Mouse (Mus musculus): ENCODE data around the gene Rapgef2. TPM values are rescaled to one million over a fixed set of nuclear protein-coding genes. Genes with fewer than 3 reads are reported as not detected.
A peak's percentile ranks its signal among the peaks of the same experiment; 100 is the strongest.

Gene Rapgef2
- total RNA-seq, 2 experiments from 2014 or later: 120 to 126 TPM

DNA sequence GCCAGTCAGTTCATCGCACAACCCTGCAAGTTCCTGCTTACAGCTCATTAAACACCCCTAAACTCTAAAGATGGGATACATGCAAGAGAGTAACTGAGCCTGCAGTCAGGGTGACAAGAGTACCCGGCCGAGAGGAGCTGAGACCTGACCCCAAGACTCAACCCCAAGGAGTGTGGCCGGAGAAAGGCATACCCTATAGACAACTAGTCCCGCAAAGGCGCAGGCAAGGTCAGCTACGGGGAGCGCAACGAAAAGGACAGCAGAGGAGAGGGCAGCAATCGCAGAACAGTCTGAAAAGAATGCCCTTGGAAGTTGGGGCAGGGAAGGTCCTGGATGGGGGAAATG, 314 bp downstream of the Rapgef2 start:
- DNase-seq (ENCODE audit: low spot score in 2 of 2): peak in 1 of 2 experiments; percentile 26
- intact Hi-C loops (cut with DNase I): loop anchor here (2.0 to 5.0 kb wide), 2 partner anchors 191 to 281 kb away; partner anchors contain the start of gene Fnip2

DNA sequence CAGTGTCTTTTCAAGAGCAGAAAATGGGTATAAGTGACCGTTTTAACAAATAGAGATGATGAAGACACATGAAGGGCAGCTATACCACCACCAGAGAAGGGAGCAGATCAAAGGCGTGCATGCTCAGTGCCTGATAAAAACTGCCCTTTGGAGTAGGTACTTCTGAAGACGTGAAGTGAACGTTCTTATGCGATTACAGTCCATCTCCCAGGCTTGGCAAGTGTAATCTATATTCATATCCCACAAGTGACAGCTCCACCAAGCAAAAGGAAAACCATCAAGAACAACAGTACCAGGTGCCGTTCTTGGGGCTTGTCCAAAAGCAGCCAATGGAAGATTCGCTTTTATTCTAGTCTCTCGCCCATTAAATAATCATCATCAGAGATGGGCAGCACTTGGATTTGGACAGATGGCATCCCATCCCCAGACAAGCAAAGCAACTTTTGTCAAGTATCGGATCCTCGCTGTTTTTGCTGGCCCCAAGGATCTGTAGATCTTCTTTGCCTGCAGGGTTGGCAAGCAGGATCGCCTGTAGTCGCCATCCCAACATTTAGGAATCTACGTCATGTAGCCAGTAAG, 1.1 kb downstream of the Rapgef2 start:
- intact Hi-C loops (cut with DNase I): loop anchor here (5.0 kb wide), 1 partner anchor 192 kb away; no protein-coding TSS in a partner anchor

DNA sequence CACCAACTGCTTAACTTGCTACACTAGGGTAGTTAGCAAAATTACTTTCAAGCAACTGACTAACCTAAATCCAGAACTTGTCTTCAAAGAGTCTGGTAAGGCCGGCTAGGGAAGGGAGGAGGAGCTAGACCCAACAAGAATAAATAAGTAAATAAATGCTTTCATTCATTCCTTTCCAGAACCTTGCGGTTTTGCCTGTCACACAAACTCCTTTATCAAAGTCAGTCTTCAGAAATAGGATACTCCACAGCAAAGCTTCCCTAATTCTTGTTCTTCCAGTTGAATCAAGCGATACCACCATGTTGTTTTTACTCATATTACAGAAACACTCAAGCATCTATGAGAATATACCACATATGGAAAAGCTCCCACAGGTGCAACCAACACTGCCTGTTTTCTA, 2.3 kb downstream of the Rapgef2 start:
- intact Hi-C loops (cut with DNase I): no loop called here
- no peak for DNase-seq (ENCODE audit: low spot score in 2 of 2)

More for the DNA sequence above, 1.1 kb downstream of the Rapgef2 start:
- DNase-seq (ENCODE audit: low spot score in 2 of 2): peak; percentile 34 to 48

DNA sequence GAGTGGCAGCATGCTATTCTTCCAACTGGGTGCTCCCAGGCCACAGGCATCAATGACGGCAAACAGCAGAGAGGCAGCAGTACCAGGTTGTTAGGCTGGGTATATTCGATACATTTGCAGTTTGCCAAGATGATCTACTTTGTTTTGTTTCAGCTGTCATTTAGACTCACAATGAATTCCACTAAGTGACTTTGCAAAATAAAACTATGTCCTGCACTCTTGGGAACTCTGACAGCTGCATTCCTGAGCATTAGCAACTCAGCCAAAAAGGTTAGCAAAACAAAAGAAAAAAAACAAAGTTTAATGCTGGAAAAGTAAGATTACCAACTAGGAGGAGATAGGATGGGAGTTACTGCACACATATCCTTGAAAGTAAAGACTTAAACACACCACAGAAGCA, 3.3 kb downstream of the Rapgef2 start:
- DNase-seq (ENCODE audit: low spot score in 2 of 2): no peak
- intact Hi-C loops (cut with DNase I): no loop called here

DNA sequence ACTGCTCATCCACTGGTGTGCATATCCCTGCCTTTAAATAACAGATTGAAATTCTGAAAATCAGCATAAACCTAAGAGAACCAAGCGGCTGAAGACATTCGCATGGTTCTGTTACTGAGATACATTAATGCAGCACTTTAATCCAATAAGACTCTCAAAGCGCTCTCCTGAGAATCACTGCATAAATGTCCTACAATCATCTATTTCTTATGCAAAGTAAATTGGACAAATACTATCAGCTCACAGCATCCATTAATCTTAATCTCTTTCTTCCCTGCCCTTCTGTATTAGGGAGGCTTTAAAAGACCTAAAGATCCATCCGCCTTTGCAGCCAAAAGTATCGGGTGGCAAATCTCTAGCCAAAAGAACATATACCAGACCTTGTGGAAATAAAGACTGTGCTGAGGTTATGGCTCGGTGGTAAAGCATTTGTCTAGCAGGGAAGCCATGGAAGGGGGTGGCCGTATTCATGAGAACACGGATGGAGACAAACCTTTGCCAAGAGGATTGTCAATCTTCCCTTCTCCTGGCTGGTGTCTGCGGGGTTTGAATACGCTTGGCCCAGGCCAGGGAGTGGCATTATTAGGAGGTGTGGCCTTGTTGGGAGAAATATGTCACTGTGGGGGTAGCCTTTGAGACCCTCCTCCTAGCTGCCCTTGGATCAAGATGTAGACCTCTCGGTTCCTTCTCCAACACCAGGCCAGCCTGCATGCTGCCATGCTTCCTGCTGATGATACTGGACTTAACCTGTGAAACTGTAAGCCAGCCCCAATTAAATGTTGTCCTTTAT, 10.3 kb downstream of the Rapgef2 start:
- no peak for DNase-seq (ENCODE audit: low spot score in 2 of 2)
- intact Hi-C loops (cut with DNase I): no loop called here

DNA sequence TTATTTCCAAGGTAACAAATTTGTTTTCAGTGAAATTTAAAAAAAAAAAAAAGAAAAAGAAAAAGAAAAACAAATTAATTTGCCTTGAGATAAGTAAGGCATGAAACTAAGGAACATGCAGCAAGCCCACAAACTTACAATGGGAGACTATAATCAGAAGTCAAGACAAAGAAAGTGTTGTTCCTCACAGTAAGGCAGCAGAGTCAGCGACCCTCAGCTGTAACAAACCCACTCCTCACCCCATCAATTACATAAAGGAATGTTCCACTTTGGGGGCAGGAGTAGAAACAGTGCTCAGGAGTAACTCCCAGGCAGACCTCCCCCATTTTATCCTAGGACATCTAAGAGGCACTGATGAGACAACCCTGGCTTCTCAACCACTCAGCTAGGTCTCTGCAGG, 13.0 kb downstream of the Rapgef2 start:
- DNase-seq (ENCODE audit: low spot score in 2 of 2): no peak
- intact Hi-C loops (cut with DNase I): no loop called here

DNA sequence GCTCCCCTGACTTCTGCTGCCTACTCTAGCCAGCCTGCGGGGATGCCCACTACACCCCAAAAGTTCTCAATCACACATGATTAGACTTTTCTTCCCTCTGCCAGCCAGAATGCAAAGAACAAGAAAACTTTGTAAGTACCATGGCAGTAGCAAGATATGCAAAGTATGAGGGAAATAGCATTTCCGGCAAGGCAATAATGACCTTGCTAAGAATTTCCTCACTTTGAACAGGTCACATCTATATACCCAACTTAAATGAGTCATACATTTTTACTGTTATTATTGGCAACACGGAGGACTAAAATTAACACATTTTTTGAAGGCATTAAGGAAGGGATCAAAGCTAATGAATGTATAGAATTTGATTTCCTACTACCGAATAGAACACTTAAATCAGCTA, 13.4 kb downstream of the Rapgef2 start:
- DNase-seq (ENCODE audit: low spot score in 2 of 2): no peak
- intact Hi-C loops (cut with DNase I): no loop called here

DNA sequence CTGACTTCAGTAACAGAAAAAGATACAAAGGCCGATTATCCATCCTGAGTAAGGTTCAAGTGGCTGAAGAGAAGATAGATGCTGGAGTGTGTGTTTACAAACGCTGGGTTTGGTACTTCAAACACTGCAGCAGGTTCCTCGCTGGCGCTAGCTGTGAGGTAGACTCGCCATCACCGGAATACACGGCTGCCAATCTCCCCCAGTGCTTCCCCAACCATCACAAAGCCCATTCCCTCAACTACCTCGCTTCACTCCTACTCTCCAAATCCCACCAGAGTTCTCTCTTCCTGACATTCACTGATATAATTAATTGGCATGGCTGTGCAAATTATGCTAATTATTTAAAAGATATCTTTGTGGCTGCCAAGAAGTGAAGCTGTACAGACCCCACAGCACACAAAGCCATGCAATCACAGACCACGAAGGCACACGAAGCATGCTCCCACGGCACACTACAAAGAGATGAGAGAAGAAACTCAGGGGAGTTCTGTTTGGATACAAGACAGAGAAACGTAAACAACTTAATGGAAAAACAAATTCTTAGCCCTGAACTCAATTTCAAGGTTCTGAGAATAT, 15.2 kb downstream of the Rapgef2 start:
- intact Hi-C loops (cut with DNase I): no loop called here
- DNase-seq (ENCODE audit: low spot score in 2 of 2): no peak

DNA sequence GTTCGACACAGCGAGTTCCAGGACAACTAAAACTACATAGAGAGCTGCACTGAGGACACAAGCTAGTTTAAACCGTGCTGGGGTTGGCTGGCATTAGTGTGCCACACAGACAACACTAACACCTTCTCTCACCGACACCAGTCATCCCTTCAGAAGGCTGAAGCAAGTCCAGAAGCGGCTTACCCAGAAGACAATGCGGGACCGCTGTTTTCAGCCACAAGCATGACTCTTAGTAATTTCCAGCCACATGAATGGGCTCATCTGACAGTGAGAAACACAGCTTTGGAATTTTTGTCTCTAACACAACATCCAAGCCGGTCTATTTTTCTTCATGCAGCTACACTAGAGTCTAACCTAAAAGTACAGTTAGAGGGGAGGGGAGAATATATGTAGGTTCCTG, 16.4 kb downstream of the Rapgef2 start:
- no peak for DNase-seq (ENCODE audit: low spot score in 2 of 2)
- intact Hi-C loops (cut with DNase I): no loop called here

DNA sequence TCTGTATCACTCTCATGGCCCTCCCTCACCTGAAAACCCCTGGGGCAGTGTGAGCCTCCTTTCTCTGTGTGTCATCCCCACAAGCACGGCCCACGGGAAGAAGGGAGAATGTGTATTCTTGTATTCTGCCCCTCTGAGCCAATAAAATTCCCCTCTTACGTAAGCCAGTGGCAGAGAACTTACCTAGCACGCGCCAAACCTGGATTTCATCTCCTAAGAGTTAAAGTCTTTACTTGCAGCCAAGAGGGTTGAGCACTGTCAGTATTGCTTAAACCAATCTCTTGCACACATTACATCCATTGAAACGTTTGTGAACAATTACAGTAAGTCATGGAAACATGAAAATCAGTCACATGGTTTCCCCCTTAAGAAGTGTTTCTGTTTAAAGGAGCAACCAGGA, 19.3 kb downstream of the Rapgef2 start:
- DNase-seq (ENCODE audit: low spot score in 2 of 2): no peak
- intact Hi-C loops (cut with DNase I): no loop called here

DNA sequence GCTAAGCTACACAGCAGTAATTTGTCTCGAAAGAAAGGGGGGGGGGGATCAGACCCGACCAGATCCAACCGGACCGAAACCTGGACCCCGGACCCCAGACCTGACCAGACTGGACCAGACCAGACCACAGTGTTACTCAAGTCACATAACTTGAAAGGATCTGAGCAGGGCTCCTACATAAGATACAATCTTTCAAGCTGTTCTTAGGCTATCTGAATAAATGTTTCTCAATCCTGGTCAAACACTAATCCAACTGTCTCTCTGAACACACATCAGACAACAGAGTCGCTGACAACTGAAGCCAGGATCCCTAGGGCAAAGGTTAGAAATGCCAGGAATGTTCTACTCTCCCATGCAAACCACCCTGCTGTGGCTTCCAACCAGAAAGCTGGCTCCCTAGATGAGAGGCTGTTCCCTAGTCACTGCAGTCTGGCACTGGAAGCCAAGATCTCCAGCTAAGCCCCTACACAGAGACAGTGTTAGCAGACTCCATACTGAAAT, 24.5 kb downstream of the Rapgef2 start:
- DNase-seq (ENCODE audit: low spot score in 2 of 2): no peak

DNA sequence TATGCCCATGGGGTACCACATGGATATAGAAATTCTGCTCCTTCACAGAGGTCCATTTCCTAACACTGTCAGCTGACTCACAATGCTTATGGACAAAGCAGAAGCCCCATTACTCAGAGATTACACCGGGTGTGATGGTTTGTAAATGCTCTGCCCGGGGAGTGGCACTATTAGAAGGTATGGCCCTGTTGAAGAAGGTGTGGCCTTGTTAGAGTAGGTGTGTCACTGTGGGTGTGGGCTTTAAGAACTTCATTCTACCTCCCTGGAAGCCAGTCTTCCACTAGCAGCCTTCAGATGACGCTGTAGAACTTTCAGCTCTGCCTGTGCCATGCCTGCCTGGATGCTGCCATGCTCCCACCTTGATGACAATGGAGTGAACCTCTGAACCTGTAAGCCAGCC, 32.3 kb downstream of the Rapgef2 start:
- DNase-seq (ENCODE audit: low spot score in 2 of 2): no peak
- intact Hi-C loops (cut with DNase I): no loop called here

More for the DNA sequence above, 24.5 kb downstream of the Rapgef2 start:
- intact Hi-C loops (cut with DNase I): no loop called here

DNA sequence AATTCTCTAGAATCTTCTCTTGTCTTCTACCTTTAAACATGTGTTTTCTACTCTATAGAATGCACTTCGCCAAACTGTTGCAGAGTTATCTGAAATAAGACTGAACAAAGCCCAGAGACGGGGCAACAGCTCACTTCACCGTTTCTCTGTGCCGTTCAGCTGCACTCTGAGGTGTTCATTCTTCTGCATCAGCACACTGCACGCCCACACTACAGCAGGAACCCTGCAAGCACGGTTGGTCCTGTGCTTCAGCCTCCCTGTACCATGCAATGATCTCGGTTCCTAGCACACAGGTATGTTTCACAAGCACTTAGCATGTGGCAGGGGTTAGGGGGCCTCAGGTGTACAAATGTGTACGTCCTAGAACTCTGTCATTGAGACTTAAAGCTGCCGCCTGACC, 32.9 kb downstream of the Rapgef2 start:
- no peak for DNase-seq (ENCODE audit: low spot score in 2 of 2)
- intact Hi-C loops (cut with DNase I): no loop called here

DNA sequence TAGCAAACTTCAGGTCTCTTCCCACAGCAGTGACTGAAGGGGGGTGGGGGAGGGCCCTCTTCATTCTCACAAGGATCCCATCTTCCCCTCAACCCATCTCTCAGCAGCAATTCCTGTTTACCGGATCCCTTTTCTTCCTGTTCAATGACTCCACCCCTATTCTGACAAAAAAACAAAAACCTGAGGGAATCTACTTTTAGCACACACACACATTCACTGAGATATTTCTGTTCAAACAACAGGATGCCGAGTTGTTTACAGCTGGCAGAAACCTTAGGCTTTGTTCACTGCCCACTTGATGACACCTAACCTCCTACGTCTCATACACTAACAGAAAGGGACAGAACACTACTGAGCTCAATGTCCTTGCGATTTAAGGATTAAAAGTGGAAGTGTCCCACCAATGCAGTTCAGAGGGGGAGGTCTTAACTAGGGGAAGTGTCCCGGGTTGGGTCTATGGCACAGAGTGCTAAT, 33.4 kb downstream of the Rapgef2 start:
- intact Hi-C loops (cut with DNase I): no loop called here
- DNase-seq (ENCODE audit: low spot score in 2 of 2): no peak

DNA sequence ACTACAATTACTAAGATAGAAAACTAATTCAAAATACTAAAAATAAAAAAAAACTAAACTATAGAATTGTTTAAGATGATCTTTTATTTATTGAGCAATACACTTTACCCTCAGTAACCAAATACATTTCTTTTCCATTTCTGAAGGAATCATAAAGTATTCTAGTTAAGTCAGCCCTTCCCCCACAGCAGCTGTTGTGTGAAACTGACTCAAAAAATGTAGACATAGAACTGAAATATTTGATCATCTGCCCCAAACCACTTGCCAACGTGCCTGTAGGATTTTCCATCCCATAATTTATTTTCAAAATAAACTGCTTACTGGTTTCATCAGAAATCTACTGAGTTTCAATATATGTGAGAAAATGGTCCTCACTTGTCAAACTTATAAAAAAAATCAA, 36.4 kb downstream of the Rapgef2 start:
- DNase-seq (ENCODE audit: low spot score in 2 of 2): peak; percentile 79 to 94
- intact Hi-C loops (cut with DNase I): no loop called here

DNA sequence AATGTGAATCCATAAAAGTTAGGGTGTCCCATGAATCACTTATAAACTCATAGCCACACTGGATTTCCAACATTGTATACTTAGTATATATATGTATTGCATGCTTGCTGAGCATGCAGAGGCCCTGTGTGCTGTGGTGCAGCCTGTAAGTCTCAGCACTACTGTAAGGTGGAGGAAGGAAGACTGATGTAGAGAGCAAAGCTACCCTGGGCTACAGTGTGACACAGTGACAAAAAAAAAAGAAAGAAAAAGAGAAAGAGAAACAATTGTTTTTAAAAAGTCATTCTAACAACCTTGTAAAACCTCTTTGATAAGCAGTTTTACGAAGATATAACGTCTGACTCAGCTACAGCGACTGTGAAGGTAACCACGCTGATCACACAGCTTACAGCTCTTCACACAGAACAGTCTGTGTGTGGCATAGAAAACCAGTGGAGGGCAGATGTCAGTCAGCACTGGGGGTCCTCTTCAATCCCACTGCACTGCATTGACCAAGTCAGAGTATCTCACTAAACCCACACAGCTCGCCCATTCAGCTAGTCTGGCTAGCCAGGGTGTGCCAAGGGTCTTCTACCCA, 37.6 kb downstream of the Rapgef2 start:
- no peak for DNase-seq (ENCODE audit: low spot score in 2 of 2)
- intact Hi-C loops (cut with DNase I): no loop called here

DNA sequence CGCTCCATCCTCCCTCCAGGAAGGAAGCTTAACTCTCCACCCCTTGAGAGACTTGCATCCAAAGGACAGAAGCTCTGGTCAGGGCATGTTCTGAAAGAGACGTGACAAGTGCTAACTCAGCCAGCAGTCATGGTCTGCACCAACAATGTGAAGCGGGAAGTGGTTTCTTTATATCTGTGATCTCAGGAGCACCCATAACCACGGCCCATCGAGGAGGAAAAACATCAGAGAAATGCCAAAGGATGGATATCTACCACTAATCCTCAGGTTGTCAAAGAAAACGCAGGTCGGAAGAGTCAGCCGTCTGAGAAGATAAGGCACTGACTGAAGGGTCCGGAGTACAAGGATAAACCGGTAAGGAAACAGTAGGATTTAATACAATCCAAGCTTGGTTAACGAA, 38.1 kb downstream of the Rapgef2 start:
- no peak for DNase-seq (ENCODE audit: low spot score in 2 of 2)
- intact Hi-C loops (cut with DNase I): no loop called here

DNA sequence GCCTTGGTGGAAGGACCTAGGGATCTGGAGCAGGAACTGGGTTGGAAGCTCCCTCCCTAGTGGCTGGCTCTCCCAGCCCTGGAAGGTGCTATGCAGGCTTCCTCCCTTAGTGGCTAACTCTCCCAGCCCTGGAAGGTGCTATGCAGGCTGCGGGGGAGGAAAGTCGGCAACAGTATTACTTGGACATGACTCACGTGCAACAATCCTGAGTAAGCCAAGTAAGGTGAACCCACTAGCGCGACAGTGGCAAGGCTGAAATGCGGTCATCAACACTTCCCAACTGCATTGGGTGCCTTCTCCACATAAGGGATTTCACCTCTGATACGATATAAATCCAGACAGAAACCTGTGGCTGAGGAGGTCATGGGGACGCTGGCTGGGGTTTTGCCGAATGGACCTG, 42.0 kb downstream of the Rapgef2 start:
- peak in 1 of 2 experiments; percentile 44 for DNase-seq (ENCODE audit: low spot score in 2 of 2)
- intact Hi-C loops (cut with DNase I): no loop called here

DNA sequence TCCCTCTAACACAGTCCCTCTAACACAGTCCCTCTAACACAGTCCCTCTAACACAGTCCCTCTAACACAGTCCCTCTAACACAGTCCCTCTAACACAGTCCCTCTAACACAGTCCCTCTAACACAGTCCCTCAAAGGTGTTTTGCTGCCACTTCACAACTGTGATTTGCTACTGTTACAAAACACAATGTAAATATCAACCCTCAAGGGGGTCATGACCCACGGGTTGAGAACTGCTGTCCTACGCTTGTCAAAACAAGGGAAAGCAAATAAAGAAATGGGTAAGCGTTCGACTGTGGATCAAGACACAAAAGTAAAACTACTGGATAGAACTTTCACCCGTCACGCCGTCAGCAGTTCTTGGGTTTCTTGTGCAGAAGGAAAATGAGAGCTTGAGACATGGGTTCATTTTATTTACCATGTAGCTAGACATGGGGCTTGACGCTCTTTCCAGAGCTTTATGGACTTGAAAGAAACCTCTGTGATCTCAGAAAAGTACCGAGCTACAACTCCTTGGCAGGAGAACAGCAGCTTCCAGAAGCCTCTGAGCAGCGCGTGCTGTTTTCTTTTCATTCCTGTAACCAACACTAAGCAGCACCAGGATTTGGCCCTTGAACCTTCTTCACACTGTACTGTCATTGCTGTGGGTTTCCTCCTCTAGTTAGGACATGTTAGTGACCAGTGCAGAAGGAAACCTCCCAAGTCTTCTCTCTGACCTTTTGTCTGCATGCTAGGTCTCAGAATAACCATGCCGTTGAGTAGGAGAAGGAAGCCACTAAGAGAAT, 43.2 kb downstream of the Rapgef2 start:
- intact Hi-C loops (cut with DNase I): no loop called here
- DNase-seq (ENCODE audit: low spot score in 2 of 2): no peak

DNA sequence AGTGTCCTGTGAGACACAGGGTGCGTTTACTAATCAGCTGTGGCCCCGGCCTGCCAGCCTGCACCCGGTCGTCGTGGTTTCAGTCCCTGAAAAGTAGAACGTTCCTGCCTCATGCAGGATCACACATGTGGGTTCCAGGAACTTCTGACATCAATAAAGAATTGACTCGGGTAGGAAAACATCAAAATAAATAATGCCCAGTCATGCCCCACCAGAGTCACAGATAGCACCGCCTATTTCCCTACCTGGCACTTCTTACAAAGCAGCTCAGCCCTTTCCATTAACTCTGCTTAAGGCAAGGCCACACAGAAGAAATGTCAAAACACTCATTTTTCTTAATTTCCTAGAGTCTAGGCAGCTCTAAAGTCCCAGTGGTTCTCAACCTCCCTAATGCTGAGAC, 44.0 kb downstream of the Rapgef2 start:
- intact Hi-C loops (cut with DNase I): no loop called here
- no peak for DNase-seq (ENCODE audit: low spot score in 2 of 2)

Data from left cerebral cortex, postnatal 25 days (tissue).